ENCODE assay signal across 22 mouse cellular contexts in the genomic region with DNA sequence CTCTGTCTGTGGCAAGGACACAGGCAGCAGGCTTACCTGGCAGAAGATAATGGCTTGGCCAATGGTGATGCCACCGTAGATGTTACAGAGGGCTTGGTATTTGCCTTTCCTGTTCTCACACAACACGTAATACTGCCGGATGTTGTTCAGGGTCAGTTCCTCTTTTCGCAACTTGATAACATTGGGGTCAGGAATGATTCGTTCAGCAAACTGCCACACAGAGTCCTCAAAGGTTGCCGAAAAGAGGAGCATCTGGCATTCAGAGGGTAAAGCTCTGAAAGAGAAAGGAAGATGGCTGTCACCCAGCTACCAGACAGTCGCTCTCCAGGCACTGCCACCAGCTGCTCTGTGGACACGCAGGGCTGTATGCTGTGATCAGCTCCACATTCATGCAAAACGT. TPM values are rescaled to one million over a fixed set of nuclear protein-coding genes. Genes with fewer than 3 reads are reported as not detected.
DNase-seq lines count a peak whose midpoint lies in the region.
"Had no signal": no experiment of that assay in that cellular context is flagged by ENCODE, and none has a peak within 500 bp of the region (broad histone marks: within the 10 kb centered on the region; RNA-seq: fewer than 3 reads in every experiment).

No protein-coding gene starts in this region.

- H3K36me3 ChIP-seq in heart, embryonic 10.5 days = no peaks in the 10 kb centered on the region
- H3K36me3 ChIP-seq in megakaryocyte, embryonic 14.5 days (replicated peaks; ENCODE audit: low read length) = no peaks in the 10 kb centered on the region

- H3K27me3 ChIP-seq in heart, embryonic 10.5 days (ENCODE audit: insufficient read depth, poor library complexity, severe bottlenecking) = no peaks in the 10 kb centered on the region
- H3K27me3 ChIP-seq in megakaryocyte, embryonic 14.5 days (replicated peaks) = peaks cover 19% of the 10 kb centered on the region
- H3K27me3 ChIP-seq: midbrain, embryonic 15.5 days; neural tube, embryonic 13.5 days had no signal

- H3K9me3 ChIP-seq in heart, embryonic 10.5 days = no peaks in the 10 kb centered on the region
- H3K9me3 ChIP-seq in megakaryocyte, embryonic 14.5 days = no peaks in the 10 kb centered on the region
- H3K9me3 ChIP-seq: midbrain, embryonic 15.5 days; neural tube, embryonic 13.5 days had no signal

- no peaks in the 10 kb centered on the region for H3K4me1 ChIP-seq in heart, embryonic 10.5 days
- peaks cover 24% of the 10 kb centered on the region for H3K4me1 ChIP-seq in megakaryocyte, embryonic 14.5 days
- H3K4me1 ChIP-seq: midbrain, embryonic 15.5 days had no signal

- peak; percentile 65 for DNase-seq in heart, embryonic 10.5 days (ENCODE audit: low spot score)
- DNase-seq in heart, postnatal 25 days (ENCODE audit: low spot score) = no peak
- DNase-seq in A20 (ENCODE audit: low read depth, low spot score) = peak; percentile 80
- peak; percentile 29 for DNase-seq in c-Kit-positive CD71-negative TER-119-negative erythroid progenitor cells, embryonic 14.5 days (ENCODE audit: low read depth)
- no peak for DNase-seq in kidney, postnatal 4 days
- no peak for DNase-seq in frontal cortex, postnatal 10 days (ENCODE audit: low spot score in 2 of 2)
- no peak for DNase-seq in thymus, postnatal 25 days
- DNase-seq: cerebellum, adult 9-10 months; lung, postnatal 36 days; retina, postnatal 1 day had no signal

- intact Hi-C loops in heart, postnatal 25 days (cut with DNase I) = loop anchor here (10.0 kb wide), 1 partner anchor 342 kb away; the partner anchor contains the start of genes Srpr and Tirap

- H3K4me3 ChIP-seq in heart, embryonic 10.5 days = no peak overlapping the region
- H3K4me3 ChIP-seq in megakaryocyte, embryonic 14.5 days (replicated peaks) = peak overlapping the region; percentile 85
- H3K4me3 ChIP-seq: midbrain, embryonic 15.5 days; neural tube, embryonic 13.5 days had no signal

- WGBS in heart, embryonic 10.5 days = 73% methylated on average over 9 of the region's 9 CpGs

- H3K27ac ChIP-seq in heart, embryonic 10.5 days = no peak overlapping the region
- H3K27ac ChIP-seq: kidney, postnatal 0 days; midbrain, embryonic 15.5 days; neural tube, embryonic 13.5 days had no signal

RNA-seq across cellular contexts. Expression of gene Ddx25, which starts 11.6 kb away (rescaled TPM):
- 2.8 and 3.6 TPM in 2 replicates for polyA plus RNA-seq in heart, embryonic 10.5 days (2016; fragmentation: Nextera tagmentation; extraction: Ambion mirVana)
- total RNA-seq in heart, postnatal 25 days (2021) = not detected
- not detected in 2 replicates for polyA plus RNA-seq in megakaryocyte, embryonic 14.5 days (2012; ENCODE audit: insufficient read depth, low replicate concordance)
- total RNA-seq: liver, adult 2 months had no signal

RNA-seq across cellular contexts. Expression of gene Pus3, which starts 11.7 kb away (rescaled TPM):
- 15.5 and 17.3 TPM in 2 replicates for polyA plus RNA-seq in heart, embryonic 10.5 days (2016; fragmentation: Nextera tagmentation; extraction: Ambion mirVana)
- total RNA-seq in heart, postnatal 25 days (2021) = 1 to 10 TPM; 6.6 to 7.5 TPM
- polyA plus RNA-seq in megakaryocyte, embryonic 14.5 days (2012; ENCODE audit: insufficient read depth, low replicate concordance) = 1.0 TPM in 1 of 2 replicates, not detected in the other

RNA-seq across cellular contexts. Expression of gene Pate2, which starts 23.3 kb away (rescaled TPM):
- 0.48 and 0.51 TPM in 2 replicates for polyA plus RNA-seq in heart, embryonic 10.5 days (2016; fragmentation: Nextera tagmentation; extraction: Ambion mirVana)
- total RNA-seq in heart, postnatal 25 days (2021) = not detected
- polyA plus RNA-seq in megakaryocyte, embryonic 14.5 days (2012; ENCODE audit: insufficient read depth, low replicate concordance) = not detected in 2 replicates
- total RNA-seq: liver, adult 2 months had no signal
- polyA plus RNA-seq: liver, adult 2 months had no signal

RNA-seq across cellular contexts. Expression of gene Hyls1, which starts 23.5 kb away (rescaled TPM):
- 12.4 and 13.8 TPM in 2 replicates for polyA plus RNA-seq in heart, embryonic 10.5 days (2016; fragmentation: Nextera tagmentation; extraction: Ambion mirVana)
- total RNA-seq in heart, postnatal 25 days (2021) = 1 to 10 TPM; 2.2 to 2.6 TPM
- polyA plus RNA-seq in megakaryocyte, embryonic 14.5 days (2012; ENCODE audit: insufficient read depth, low replicate concordance) = 2.1 TPM in 1 of 2 replicates, not detected in the other

RNA-seq across cellular contexts. Expression of gene Gm1113, which starts 28.7 kb away (rescaled TPM):
- polyA plus RNA-seq in heart, embryonic 10.5 days (2016; fragmentation: Nextera tagmentation; extraction: Ambion mirVana) = not detected in 2 replicates
- total RNA-seq in heart, postnatal 25 days (2021) = not detected
- not detected in 2 replicates for polyA plus RNA-seq in megakaryocyte, embryonic 14.5 days (2012; ENCODE audit: insufficient read depth, low replicate concordance)
- total RNA-seq: layer of hippocampus, postnatal 10 days; left cerebral cortex, postnatal 14 days; liver, adult 2 months had no signal
- polyA plus RNA-seq: activated CD4-positive, CD25-positive, alpha-beta regulatory T cell, adult 4 months; brain, embryonic 14.5 days; gonadal fat pad, adult 2 months; heart, postnatal 0 days; hindbrain, embryonic 16.5 days; kidney, postnatal 0 days; liver, adult 2 months; midbrain, embryonic 15.5 days; neural tube, embryonic 13.5 days had no signal

Comparison
In these comparisons a context has a peak if more than half of its experiments do, and no peak if none do; other contexts are left out.
1. DNase-seq: peak in heart, embryonic 10.5 days (single experiment), A20 (single experiment) and c-Kit-positive CD71-negative TER-119-negative erythroid progenitor cells, embryonic 14.5 days (single experiment); none in heart, postnatal 25 days (single experiment), kidney, postnatal 4 days (0 of 2), frontal cortex, postnatal 10 days (0 of 2) and thymus, postnatal 25 days (single experiment).